Mouse (Mus musculus) heart, adult 2 months (tissue): ENCODE measurements around the gene 5730480H06Rik. TPM values are rescaled to one million over a fixed set of nuclear protein-coding genes. Genes with fewer than 3 reads are reported as not detected.

Experiments used
- DNase-seq, 2 experiments: peaks; one replicate each; pipeline ENCODE4 v3.0.0; 2021
- H3K27ac ChIP-seq: fragments of 200-600 bp; 2 replicates; pipeline ENCODE4 v1.8.1; 2022
- H3K27me3 ChIP-seq: fragments of 200-500 bp; 2 replicates; pipeline ENCODE4 v1.6.1; 2012; ENCODE audit warnings: mild to moderate bottlenecking, low read length, inconsistent platforms, mixed read lengths; ENCODE audit not compliant: control insufficient read depth, insufficient read depth
- H3K36me3 ChIP-seq: fragments of 200-500 bp; 2 replicates; pipeline ENCODE4 v1.6.1; 2012; ENCODE audit warnings: low read length, inconsistent platforms; ENCODE audit not compliant: control insufficient read depth, insufficient read depth
- H3K4me1 ChIP-seq: fragments of 200-500 bp; 2 replicates; pipeline ENCODE4 v1.6.1; 2011; ENCODE audit warnings: low read length; ENCODE audit not compliant: control insufficient read depth, insufficient read depth
- H3K4me3 ChIP-seq: fragments of 200-600 bp; 2 replicates; pipeline ENCODE4 v1.8.1; 2022
- H3K79me2 ChIP-seq: fragments of 200-500 bp; replicated peaks from 2 replicates; pipeline ENCODE4 v1.6.1; 2012; ENCODE audit warnings: mild to moderate bottlenecking, inconsistent platforms, low read length, moderate library complexity, mixed read lengths; ENCODE audit not compliant: control insufficient read depth, insufficient read depth
- H3K9ac ChIP-seq: fragments of 200-500 bp; 2 replicates; pipeline ENCODE4 v1.6.1; 2012; ENCODE audit warnings: low read depth, mild to moderate bottlenecking, control low read depth, inconsistent platforms, low read length, mixed read lengths
- CTCF ChIP-seq: fragments of 200-600 bp; IDR thresholded peaks from 2 replicates; pipeline ENCODE4 v1.8.1; 2022; ENCODE audit warnings: antibody characterized with exemption, mild to moderate bottlenecking, moderate library complexity
- EP300 ChIP-seq: fragments of 200-500 bp; IDR thresholded peaks from 2 replicates; pipeline ENCODE4 v1.6.1; 2011; ENCODE audit warnings: low read depth, low read length, control low read depth; ENCODE audit not compliant: insufficient read depth
- POLR2A ChIP-seq: fragments of 200-500 bp; IDR thresholded peaks from 2 replicates; pipeline ENCODE4 v1.6.1; 2011; ENCODE audit warnings: mild to moderate bottlenecking, low read depth, low read length, control low read depth; ENCODE audit not compliant: insufficient read depth
- WGBS: fragments of 180-500 bp; shearing (Covaris S2); methylation state at CpG from one replicate; pipeline ENCODE4 v1.1.7; 2018; 5-methylcytosine and 5-hydroxymethylcytosine counted together
- intact Hi-C: fragments of 180-260 bp; cut with DNase I; formaldehyde crosslinking; loops from one replicate; pipeline ENCODE4 v1.15.1; 2025
- polyA plus RNA-seq: library from polyadenylated mRNA; depleted of rRNA; stranded (reverse); fragments of >200 nt; gene quantifications from 2 replicates; pipeline ENCODE4 v1.2.3, GENCODE M21; 2012
- total RNA-seq, 2 experiments: library from RNA; stranded (reverse); gene quantifications; 2 replicates each; pipeline ENCODE4 v1.2.3; 2021

Gene 5730480H06Rik
- total and polyA plus RNA-seq, 3 experiments = 3.3 to 7.3 (median 5.1) TPM

- Histone ChIP-seq H3K4me1 (no peaks in the 10 kb centered on the region), H3K79me2 (no peaks in the 10 kb centered on the region), H3K9ac (no peak overlapping the region), H3K27ac (no peak overlapping the region), H3K27me3 (no peaks in the 10 kb centered on the region), H3K36me3 (no peaks in the 10 kb centered on the region), H3K4me3 (no peak overlapping the region)
- 91% methylated on average over 2 of the region's 2 CpGs for WGBS
- intact Hi-C loops = loop anchor here (1.0 to 10.0 kb wide), 3 partner anchors 105 to 311 kb away; no protein-coding TSS in a partner anchor
- TF ChIP-seq EP300 (no peak), CTCF (no peak), POLR2A (no peak)
- DNase-seq = no peak
These were observed 18.4 kb downstream of the 5730480H06Rik start for GRCm38 (mm10) chr5:48345983-48346648.

DNA sequence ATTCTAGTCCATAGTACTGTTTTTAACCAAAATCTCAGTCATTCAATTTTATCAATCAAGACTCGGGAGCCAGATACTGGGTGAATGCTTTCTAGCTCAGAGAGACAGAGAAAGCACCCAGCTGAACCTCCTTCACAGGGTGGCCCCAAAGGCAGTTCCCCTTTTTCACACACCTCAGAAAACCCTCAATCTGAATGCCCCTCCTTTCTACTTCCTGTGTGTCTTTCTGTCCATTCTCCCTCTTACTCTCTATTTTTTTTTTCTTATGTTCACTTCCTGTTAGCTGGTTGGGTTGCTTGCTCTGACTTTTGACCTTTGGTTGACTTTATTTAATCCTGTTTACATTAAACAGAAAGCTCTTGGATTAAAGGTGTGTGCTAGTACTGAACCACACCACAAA lies 21.6 kb downstream of the 5730480H06Rik start:
- no peak for DNase-seq
- Histone ChIP-seq H3K4me1 (no peaks in the 10 kb centered on the region), H3K79me2 (no peaks in the 10 kb centered on the region), H3K36me3 (no peaks in the 10 kb centered on the region), H3K4me3 (no peak overlapping the region), H3K9ac (no peak overlapping the region), H3K27me3 (no peaks in the 10 kb centered on the region), H3K27ac (no peak overlapping the region)
- no peak for TF ChIP-seq EP300
- TF ChIP-seq POLR2A = no peak
- TF ChIP-seq CTCF = no peak
- intact Hi-C loops = loop anchor here (10.0 kb wide), 1 partner anchor 315 kb away; no protein-coding TSS in a partner anchor
- WGBS = 60% methylated on average over 1 of the region's 1 CpGs

GRCm38 (mm10) chr5:48371890-48372766 lies 44.4 kb downstream of the 5730480H06Rik start:
- no peaks in the 10 kb centered on the region for H3K79me2 ChIP-seq
- H3K27ac ChIP-seq = peak overlapping the region; percentile 83
- TF ChIP-seq CTCF (no peak), POLR2A (peak; percentile 64; the same call in 1 of the 2 replicates), EP300 (no peak)
- peak; percentile 94 for DNase-seq
- peak overlapping the region; percentile 98 for H3K9ac ChIP-seq
- no peaks in the 10 kb centered on the region for H3K36me3 ChIP-seq
- H3K4me3 ChIP-seq = peak overlapping the region; percentile 68
- no peaks in the 10 kb centered on the region for H3K27me3 ChIP-seq
- WGBS = under 1% methylated on average over 44 of the region's 44 CpGs
- intact Hi-C loops = no loop called here
- H3K4me1 ChIP-seq = peaks cover 1% of the 10 kb centered on the region; the same call in 1 of the 2 replicates

DNA sequence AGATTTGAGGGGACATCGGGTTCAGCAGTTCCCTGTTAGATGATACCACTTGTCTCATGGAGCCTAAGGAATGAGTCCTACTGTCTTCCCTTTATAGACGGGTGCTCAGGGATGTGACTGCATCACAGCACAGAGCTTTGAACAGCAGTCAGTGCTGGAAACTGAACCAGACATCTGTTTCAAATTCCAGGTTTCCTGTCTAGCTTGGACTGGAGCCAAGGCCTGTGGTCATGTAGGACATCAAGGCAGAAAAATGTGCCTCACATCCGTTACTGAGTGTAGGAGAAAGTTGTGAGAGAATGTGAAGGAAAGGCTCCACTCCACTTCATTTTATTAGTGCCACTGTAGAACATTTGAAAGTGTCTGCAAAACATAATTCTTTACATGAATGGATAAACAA lies 74.7 kb downstream of the 5730480H06Rik start:
- Histone ChIP-seq H3K4me1 (peaks cover 1% of the 10 kb centered on the region; the same call in 1 of the 2 replicates), H3K27ac (no peak overlapping the region), H3K4me3 (no peak overlapping the region), H3K36me3 (no peaks in the 10 kb centered on the region), H3K27me3 (no peaks in the 10 kb centered on the region), H3K79me2 (no peaks in the 10 kb centered on the region), H3K9ac (no peak overlapping the region)
- 51% methylated on average over 3 of the region's 3 CpGs for WGBS
- DNase-seq = peak in 1 of 2 experiments; percentile 11
- TF ChIP-seq EP300 (no peak), POLR2A (no peak), CTCF (no peak)
- intact Hi-C loops = no loop called here

DNA sequence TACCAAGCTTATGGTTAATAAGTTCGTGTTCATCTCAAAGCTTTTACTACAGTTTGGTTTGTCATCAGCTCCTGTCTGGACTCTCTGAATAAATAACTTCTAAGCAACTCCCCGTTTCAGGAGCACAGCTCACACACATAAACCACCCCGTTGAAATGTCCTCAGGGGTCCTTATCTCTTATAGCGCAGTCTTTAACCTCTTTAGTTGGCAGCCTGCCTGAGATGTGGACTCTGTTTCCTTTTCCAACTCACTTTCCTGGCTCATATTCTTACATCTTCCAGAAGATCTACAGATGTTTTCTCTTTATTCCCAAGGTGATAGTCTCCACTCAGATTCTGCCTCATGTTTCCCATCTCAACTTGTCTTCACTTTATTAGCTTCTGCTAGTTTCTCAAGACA lies 80.5 kb downstream of the 5730480H06Rik start:
- Histone ChIP-seq H3K9ac (no peak overlapping the region), H3K27me3 (no peaks in the 10 kb centered on the region), H3K36me3 (no peaks in the 10 kb centered on the region; the same call in 1 of the 2 replicates), H3K4me3 (no peak overlapping the region), H3K79me2 (no peaks in the 10 kb centered on the region), H3K4me1 (no peaks in the 10 kb centered on the region), H3K27ac (no peak overlapping the region)
- WGBS = 23% methylated on average over 4 of the region's 4 CpGs
- no peak for DNase-seq
- intact Hi-C loops = no loop called here
- TF ChIP-seq CTCF = no peak

- 68% methylated on average over 5 of the region's 5 CpGs for WGBS
- no peaks in the 10 kb centered on the region for H3K79me2 ChIP-seq
- H3K4me3 ChIP-seq = no peak overlapping the region
- H3K36me3 ChIP-seq = no peaks in the 10 kb centered on the region; the same call in 1 of the 2 replicates
- intact Hi-C loops = no loop called here
- H3K9ac ChIP-seq = no peak overlapping the region
- no peak overlapping the region for H3K27ac ChIP-seq
- H3K27me3 ChIP-seq = no peaks in the 10 kb centered on the region
- TF ChIP-seq POLR2A (no peak), CTCF (no peak), EP300 (no peak)
- peak in 1 of 2 experiments; percentile 3 for DNase-seq
- H3K4me1 ChIP-seq = no peaks in the 10 kb centered on the region
These were observed 82.6 kb downstream of the 5730480H06Rik start for GRCm38 (mm10) chr5:48410348-48410747.
